Mouse (Mus musculus) kidney, adult 2 months (tissue): ENCODE data around the gene Trio. TPM values are rescaled to one million over a fixed set of nuclear protein-coding genes. Genes with fewer than 3 reads are reported as not detected.

Experiments used
- DNase-seq: peaks from one replicate; pipeline ENCODE4 v3.0.0; 2021
- H3K27ac ChIP-seq: fragments of 200-500 bp; 2 replicates; pipeline ENCODE4 v1.5.1; 2012; ENCODE audit warnings: low read depth, low read length, control low read depth, inconsistent platforms; ENCODE audit not compliant: insufficient read depth
- H3K27me3 ChIP-seq: fragments of 200-500 bp; replicated peaks from 2 replicates; pipeline ENCODE4 v1.6.1; 2012; ENCODE audit warnings: mild to moderate bottlenecking, moderate library complexity, low read length, inconsistent platforms; ENCODE audit not compliant: control insufficient read depth, insufficient read depth
- H3K36me3 ChIP-seq: fragments of 200-500 bp; 2 replicates; pipeline ENCODE4 v1.6.1; 2012; ENCODE audit warnings: mild to moderate bottlenecking, moderate library complexity, low read length, inconsistent platforms; ENCODE audit not compliant: control insufficient read depth, insufficient read depth
- H3K4me1 ChIP-seq: fragments of 200-500 bp; 2 replicates; pipeline ENCODE4 v1.6.1; 2011; ENCODE audit warnings: low read length; ENCODE audit not compliant: control insufficient read depth, insufficient read depth
- H3K4me3 ChIP-seq: fragments of 200-500 bp; 2 replicates; pipeline ENCODE4 v1.5.1; 2011; ENCODE audit warnings: mild to moderate bottlenecking, low read depth, low read length, control low read depth; ENCODE audit not compliant: insufficient read depth
- CTCF ChIP-seq: fragments of 200-500 bp; conservative IDR thresholded peaks from 2 replicates; pipeline ENCODE4 v1.5.1; 2011; ENCODE audit warnings: low read depth, mild to moderate bottlenecking, control low read depth, low read length, moderate library complexity, mixed read lengths; ENCODE audit not compliant: insufficient read depth, insufficient read length
- POLR2A ChIP-seq: fragments of 200-500 bp; IDR thresholded peaks from one replicate; pipeline ENCODE4 v1.6.1; 2011; ENCODE audit warnings: low read depth, low read length, control low read depth
- WGBS: fragments of 180-500 bp; shearing (Covaris S2); methylation state at CpG from one replicate; pipeline ENCODE4 v1.1.7; 2018; 5-methylcytosine and 5-hydroxymethylcytosine counted together
- polyA plus RNA-seq: library from polyadenylated mRNA; depleted of rRNA; stranded (reverse); fragments of >200 nt; gene quantifications from 2 replicates; pipeline ENCODE4 v1.2.3, GENCODE M21; 2012

The Trio gene
- polyA plus RNA-seq, 1 experiment = 37.2 TPM

GRCm38 (mm10) chr15:27886992-27887391 lies 138.7 kb downstream of the Trio start:
- TF ChIP-seq POLR2A (no peak), CTCF (no peak)
- WGBS = 73% methylated on average over 6 of the region's 6 CpGs
- H3K27ac ChIP-seq = no peak overlapping the region
- DNase-seq = no peak
- no peak overlapping the region for H3K4me3 ChIP-seq
- H3K4me1 ChIP-seq = no peaks in the 10 kb centered on the region
- H3K27me3 ChIP-seq = no peaks in the 10 kb centered on the region
- no peaks in the 10 kb centered on the region for H3K36me3 ChIP-seq

- WGBS = 72% methylated on average over 17 of the region's 17 CpGs
- Histone ChIP-seq H3K36me3 (no peaks in the 10 kb centered on the region), H3K4me1 (no peaks in the 10 kb centered on the region), H3K4me3 (no peak overlapping the region), H3K27ac (no peak overlapping the region), H3K27me3 (no peaks in the 10 kb centered on the region)
- no peak for TF ChIP-seq POLR2A
- TF ChIP-seq CTCF = peak; percentile 92
- peak; percentile 83 for DNase-seq
Measured at GRCm38 (mm10) chr15:27884347-27885250, 141.0 kb downstream of the Trio start.

DNA sequence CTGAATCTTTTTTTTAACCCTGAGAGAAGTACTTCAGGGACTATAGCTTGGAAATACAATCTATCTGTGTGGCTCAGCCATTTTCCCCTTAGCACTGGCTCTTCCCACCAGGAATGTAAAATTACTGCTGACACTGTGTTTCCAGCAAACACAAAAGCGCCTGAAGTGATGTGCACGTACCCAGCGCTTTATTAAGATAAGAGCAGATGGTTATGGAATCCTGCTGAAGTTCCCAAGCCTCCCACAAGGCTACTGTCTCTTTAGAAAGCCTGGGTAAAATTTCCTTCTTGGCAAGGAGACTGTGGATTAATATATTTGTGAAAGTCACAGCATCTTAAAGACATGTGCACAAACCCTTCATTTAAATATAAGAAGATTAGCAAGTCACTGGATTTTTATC lies 141.8 kb downstream of the Trio start:
- no peaks in the 10 kb centered on the region for H3K27me3 ChIP-seq
- no peaks in the 10 kb centered on the region for H3K4me1 ChIP-seq
- no peak for DNase-seq
- no peak for TF ChIP-seq CTCF
- TF ChIP-seq POLR2A = no peak
- 74% methylated on average over 3 of the region's 3 CpGs for WGBS
- H3K36me3 ChIP-seq = no peaks in the 10 kb centered on the region
- no peak overlapping the region for H3K4me3 ChIP-seq
- no peak overlapping the region for H3K27ac ChIP-seq

DNA sequence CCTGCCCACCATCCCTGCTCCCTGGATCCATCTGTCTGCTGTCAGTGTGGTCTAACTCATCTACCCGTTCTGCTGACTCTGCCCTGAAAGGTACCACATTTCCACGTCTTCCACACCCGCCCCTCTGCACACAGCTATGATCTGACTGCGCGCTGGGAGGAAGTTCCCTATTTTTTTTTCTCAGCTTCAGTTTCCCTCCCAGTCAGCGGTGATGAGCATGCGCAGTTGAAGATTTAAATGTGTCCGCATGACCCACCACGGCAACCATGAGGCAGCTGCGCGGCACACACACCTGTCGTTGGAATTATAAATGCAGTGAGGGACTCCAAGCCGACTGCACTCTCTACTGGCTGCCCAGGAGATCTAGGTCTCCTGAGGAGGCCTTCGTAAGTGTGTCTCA lies 142.8 kb downstream of the Trio start:
- no peak overlapping the region for H3K27ac ChIP-seq
- H3K36me3 ChIP-seq = no peaks in the 10 kb centered on the region
- DNase-seq = no peak
- WGBS = 94% methylated on average over 14 of the region's 14 CpGs
- H3K4me3 ChIP-seq = no peak overlapping the region
- TF ChIP-seq POLR2A = no peak
- no peak for TF ChIP-seq CTCF
- no peaks in the 10 kb centered on the region for H3K27me3 ChIP-seq
- H3K4me1 ChIP-seq = no peaks in the 10 kb centered on the region

- H3K27me3 ChIP-seq = no peaks in the 10 kb centered on the region
- WGBS = 42% methylated on average over 7 of the region's 7 CpGs
- no peak overlapping the region for H3K4me3 ChIP-seq
- peak; percentile 51 for DNase-seq
- TF ChIP-seq POLR2A (no peak), CTCF (no peak)
- H3K36me3 ChIP-seq = no peaks in the 10 kb centered on the region
- H3K4me1 ChIP-seq = no peaks in the 10 kb centered on the region
- H3K27ac ChIP-seq = no peak overlapping the region
Measured at GRCm38 (mm10) chr15:27877831-27878230, 147.8 kb downstream of the Trio start.

- H3K27ac ChIP-seq = no peak overlapping the region
- no peaks in the 10 kb centered on the region for H3K4me1 ChIP-seq
- 63% methylated on average over 10 of the region's 10 CpGs for WGBS
- TF ChIP-seq CTCF (no peak), POLR2A (no peak)
- H3K4me3 ChIP-seq = no peak overlapping the region
- no peaks in the 10 kb centered on the region for H3K27me3 ChIP-seq
- peak; percentile 56 for DNase-seq
- no peaks in the 10 kb centered on the region for H3K36me3 ChIP-seq
Measured at GRCm38 (mm10) chr15:27876327-27876726, 149.3 kb downstream of the Trio start.

DNA sequence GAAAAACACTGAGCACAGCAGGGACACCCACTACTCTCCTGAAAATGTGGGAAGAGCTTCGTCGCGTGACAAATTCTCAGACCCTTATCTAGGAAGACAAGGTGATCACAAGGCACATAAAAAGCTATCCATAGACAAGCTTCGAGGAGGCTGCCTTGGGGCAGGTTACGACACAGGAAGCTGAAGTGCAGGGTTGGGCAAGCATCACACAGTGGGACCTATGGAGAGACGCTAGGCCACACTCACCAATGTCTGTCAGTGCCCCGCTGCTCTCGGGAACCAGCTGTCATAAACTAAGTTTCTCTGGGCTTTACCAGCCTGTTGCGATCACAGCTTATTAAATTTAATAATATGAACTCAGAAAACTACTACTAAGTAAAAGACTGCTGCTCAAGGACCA lies 149.9 kb downstream of the Trio start:
- Histone ChIP-seq H3K4me3 (no peak overlapping the region), H3K36me3 (no peaks in the 10 kb centered on the region), H3K4me1 (no peaks in the 10 kb centered on the region), H3K27me3 (no peaks in the 10 kb centered on the region), H3K27ac (no peak overlapping the region)
- WGBS = 88% methylated on average over 9 of the region's 9 CpGs
- no peak for TF ChIP-seq POLR2A
- TF ChIP-seq CTCF = no peak
- DNase-seq = no peak
